Mouse (Mus musculus) small intestine, adult 2 months (tissue): ENCODE results near the gene Fnbp1l.

Experiments
- CTCF ChIP-seq: fragments of 200-500 bp; IDR thresholded peaks from 2 replicates; pipeline ENCODE4 v1.5.1; 2012; ENCODE audit warnings: low read depth, mild to moderate bottlenecking, control low read depth, inconsistent platforms, low read length, moderate library complexity, mixed read lengths; ENCODE audit not compliant: insufficient replicate concordance, insufficient read length; ENCODE audit errors: extremely low read depth
- POLR2A ChIP-seq: fragments of 200-500 bp; IDR thresholded peaks from 2 replicates; pipeline ENCODE4 v1.6.1; 2012; ENCODE audit warnings: low read depth, mild to moderate bottlenecking, control low read depth, inconsistent platforms, low read length, moderate library complexity

DNA sequence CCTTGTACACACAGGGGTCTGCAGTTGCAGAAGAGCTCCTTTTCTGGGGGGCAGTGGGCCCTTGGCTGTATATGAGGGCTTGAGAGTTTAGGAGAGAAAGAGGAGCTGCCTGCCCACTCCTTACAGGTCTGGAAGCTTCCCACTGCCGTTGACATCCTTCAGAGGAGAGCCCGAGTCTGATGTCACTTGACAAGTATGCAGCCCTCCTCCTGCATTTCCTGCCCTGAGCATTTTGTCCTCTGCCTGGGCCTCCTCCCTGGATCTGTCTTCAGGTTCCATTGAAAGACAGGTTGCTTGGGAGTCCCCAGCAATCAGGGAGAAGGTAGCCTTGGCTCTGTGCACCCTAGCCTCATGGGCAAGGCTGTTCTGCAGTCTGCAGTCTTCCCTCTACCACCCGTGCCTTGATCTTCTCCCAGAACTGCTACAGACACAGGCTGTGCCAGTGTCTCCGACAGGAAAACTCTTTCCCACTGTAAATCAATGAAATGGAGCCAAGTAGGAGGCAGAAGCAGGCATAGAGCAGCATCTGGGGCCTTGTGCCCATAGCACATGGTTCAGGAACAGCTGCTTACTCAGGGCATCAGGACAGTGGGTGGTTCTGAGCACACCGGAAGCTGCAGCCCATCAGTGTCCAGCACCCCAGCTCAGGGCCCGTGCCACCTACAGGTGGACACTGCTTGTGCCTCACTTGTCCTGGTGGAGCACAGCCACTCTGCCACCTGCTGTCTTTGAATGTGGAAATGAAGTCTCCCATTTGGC is 103.8 kb downstream of the Fnbp1l start:
- TF ChIP-seq CTCF (no peak), POLR2A (no peak)
